Mouse (Mus musculus) ES-Bruce4 (cell line): Measurements from ENCODE around the gene Kpna2.

ENCODE experiments used
- CTCF ChIP-seq: IDR thresholded peaks from one replicate; pipeline ENCODE4 v1.8.1; 2011; ENCODE audit warnings: low read depth, low read length
- POLR2A ChIP-seq: IDR thresholded peaks from one replicate; pipeline ENCODE4 v1.8.1; 2011; ENCODE audit warnings: low read length; ENCODE audit not compliant: insufficient read depth

DNA sequence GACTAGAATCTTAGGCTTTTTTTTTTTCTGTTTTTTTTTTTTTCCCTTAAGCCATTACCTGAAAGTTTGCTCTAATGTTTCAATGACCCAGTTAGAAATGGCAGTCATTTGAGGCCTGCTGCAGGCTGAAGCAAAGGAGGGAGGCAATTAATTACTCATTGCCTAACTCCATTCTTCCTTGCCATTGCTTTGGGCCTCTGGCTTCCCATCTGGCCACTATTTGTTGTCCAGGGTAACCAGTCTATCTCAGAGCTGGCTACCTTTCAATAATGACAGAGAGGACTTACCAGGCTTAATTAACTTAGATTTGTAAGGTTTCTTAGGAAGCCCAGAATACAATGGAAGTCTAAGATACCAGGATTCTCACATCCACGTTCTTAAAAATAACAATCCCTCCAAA lies 17.6 kb downstream of the Kpna2 start:
- no peak for TF ChIP-seq CTCF
- TF ChIP-seq POLR2A, result no peak
